Mouse (Mus musculus) urinary bladder, postnatal 25 days (tissue): Measurements from ENCODE around the gene Phgr1.

Source experiments
- DNase-seq: peaks from one replicate; pipeline ENCODE4 v3.0.0; 2022; ENCODE audit warnings: low spot score

Phgr1 gene

DNA sequence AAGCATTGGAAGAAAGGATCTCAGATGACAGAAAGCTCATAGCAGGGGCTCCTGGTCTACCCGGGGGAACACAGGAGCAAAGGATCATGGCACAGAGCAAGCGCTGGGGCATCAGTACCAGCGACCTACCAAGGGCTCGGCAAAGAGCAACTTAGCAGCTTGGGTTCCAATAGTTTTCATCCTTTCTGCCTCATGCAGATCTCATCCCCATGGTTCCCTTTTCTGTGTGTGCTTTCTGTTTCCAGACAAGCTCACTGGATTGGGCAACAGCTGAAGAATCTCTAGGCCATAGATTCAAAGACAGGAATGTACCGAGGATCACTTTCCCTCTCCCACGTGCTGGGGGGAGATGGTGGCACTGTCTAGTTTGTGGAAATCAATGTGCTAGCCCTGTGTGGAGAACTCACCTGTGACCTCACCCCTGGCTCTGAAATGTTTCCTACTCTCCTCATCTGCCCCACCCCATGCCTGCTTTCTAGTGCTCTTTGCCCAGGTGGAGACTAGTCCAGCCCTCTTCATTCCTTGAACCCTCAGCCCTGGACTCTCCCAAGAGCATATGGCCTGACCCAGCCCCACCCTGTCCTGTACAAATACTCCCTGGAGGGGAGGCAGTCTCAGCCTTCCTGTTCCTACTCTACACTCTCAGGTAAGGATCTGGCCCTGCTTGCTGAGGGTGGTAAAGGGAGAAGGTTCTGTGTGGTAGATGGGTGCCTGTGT lies at the start of gene Phgr1:
Gene Phgr1 (plus strand): TSS at position 612 of the 717 bp plus-strand sequence.
- DNase-seq, result no peak

DNA sequence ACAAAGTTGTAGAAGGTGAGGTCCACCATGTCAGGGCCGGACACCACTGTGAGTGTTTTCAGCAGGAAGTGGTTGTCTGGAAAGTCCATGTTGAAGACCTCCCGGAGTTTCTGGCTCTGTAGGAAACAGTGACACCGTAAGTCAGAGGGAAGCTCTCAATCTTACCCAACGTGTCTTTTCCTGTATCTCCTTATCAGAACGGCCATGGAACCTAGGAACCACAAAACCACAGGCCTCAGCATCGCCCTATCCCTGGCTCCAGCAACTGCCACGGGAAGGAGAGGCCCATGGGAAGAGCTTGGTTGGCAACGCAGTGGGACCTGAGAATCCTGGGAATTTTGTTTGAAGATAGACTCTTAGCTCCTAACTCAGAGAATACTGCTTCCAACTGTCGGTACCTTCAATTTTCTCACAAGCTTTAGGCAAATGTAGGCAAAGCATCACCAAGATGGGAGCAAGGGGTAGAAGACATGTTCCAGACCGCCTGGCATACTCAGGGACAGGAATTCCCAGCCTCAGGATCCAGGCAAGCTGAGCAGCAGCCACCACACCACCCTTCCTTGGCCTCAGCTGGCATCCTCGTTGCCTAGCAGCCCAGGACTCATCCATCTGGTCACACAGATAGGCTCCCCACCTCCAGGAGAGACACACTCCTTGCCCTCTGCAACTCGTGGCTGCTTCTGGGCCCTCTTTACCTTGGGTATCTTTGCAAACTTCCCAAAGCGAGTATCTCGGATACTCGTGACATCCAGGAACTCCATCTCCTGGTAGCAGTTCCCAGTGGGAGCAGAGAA lies 48.7 kb upstream of the Phgr1 start:
- no peak for DNase-seq

DNA sequence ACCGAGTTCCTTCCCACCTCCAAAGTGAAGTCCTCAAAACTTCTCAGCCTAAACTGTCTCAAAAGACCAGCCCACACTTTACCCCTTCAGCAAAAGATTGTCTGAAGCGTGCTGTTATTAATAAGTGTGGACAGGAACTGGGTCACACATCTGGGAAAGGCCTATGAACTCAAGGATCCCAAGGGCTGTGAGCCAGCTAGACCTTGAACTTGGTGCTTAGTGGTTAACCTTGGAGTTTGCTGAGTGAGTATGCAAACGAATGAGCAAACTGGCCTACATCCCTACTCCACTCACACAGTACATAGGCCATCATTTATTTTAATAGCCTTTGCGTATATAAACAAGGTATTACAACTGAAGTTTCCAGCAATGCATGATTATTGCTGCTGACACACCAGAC lies 47.1 kb upstream of the Phgr1 start:
- DNase-seq, result no peak

DNA sequence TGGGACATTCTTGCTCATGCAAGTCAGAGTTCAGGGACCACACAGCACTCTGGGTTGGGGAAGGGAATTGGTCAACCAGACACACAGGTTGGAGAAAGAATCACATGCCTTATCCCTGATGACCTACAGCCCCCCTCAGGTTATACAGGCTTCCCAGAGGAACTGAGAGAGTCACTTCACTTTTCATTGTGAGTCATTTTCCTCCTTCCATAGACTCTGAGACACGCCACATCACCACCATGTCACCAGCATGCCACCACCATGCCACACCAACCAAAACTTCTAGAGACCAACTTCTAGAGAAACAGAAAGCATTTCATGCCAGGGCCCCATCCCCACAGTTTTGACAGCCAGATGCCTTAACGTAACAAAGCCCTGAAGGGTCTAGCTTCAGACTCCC lies 45.7 kb upstream of the Phgr1 start:
- DNase-seq, result no peak

DNA sequence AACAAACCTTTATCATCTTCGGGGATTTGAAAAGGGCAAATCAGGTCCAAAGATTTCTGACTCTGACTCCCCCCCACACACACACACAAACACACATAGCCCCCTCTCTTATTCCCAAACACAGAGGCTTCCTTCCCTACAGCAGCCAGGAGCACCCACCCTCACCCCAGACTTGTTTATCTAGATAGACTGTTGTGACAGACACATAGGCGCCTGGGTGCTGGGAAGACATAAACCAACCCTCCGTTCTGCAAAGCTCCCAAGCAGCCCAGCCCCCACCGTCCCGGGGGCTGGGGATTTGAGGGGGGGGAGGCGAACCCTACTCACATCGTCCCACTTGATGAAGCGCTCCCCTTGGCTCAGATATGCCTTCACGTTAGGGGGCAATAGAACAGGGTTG lies 44.7 kb upstream of the Phgr1 start:
- DNase-seq, result no peak

DNA sequence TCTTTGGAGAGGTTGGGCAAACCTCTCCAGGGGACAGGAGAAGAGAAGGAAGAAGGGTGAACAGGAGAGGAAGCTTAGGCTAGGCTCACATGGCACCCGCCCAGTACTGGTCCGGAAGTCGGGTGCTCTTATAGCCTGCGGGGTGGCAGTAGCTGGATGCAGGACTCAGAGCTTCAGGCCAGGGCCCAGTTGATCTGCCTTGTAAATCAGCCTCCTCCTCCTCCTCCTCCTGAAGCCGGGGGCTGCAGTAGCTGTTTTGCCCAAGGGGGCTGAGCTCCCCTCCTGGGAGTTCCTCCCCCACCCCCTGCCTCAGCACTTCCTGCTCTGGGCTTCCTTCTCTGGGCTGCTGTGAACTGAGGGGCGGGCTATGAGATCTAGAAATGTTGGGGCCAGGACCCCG lies 44.2 kb upstream of the Phgr1 start, which contains the start of gene Plcb2:
Gene Plcb2 (minus strand): TSS at position 102 of the 400 bp plus-strand sequence.
- no peak for DNase-seq

- no peak for DNase-seq
Measured at GRCm38 (mm10) chr2:118729194-118729593, 43.4 kb upstream of the Phgr1 start.

- no peak for DNase-seq
Measured at GRCm38 (mm10) chr2:118729816-118730621, 42.5 kb upstream of the Phgr1 start.

DNA sequence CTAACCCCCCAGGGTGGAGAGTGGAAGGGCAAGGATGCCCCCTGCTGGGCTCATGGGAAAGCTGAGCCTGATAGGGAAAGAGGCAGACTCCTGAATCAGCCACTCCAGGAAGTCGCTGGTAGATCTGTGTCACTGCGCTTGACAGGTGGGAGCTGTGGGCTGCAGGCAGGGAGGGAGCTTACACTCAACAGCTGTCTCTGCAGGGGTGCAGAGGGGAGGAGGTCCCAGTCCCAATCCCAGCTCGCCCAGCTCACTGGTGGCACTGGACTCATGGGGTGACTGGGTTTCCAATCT lies 42.0 kb upstream of the Phgr1 start:
- peak; percentile 56 for DNase-seq

DNA sequence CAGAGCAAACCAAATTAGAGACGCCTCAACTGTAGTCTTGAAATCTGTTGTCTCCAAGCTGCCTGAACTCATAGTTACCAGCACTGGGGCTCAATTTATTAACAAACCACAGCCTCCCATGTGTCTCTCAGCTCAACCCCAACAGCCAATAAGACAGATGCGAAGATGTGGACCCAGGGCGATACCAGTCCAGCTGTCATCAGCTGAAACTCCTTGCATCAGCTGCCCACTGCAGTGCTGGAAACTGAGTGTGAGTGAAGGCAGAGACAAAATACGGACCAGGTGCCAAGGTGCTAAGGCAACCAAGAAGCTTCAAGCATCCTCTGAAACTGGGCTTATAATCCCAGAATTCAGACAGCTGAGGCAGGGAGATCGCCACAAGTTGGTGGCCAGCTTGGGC lies 40.6 kb upstream of the Phgr1 start:
- DNase-seq, result no peak

GRCm38 (mm10) chr2:118733341-118733740 lies 39.2 kb upstream of the Phgr1 start:
- DNase-seq, result no peak

DNA sequence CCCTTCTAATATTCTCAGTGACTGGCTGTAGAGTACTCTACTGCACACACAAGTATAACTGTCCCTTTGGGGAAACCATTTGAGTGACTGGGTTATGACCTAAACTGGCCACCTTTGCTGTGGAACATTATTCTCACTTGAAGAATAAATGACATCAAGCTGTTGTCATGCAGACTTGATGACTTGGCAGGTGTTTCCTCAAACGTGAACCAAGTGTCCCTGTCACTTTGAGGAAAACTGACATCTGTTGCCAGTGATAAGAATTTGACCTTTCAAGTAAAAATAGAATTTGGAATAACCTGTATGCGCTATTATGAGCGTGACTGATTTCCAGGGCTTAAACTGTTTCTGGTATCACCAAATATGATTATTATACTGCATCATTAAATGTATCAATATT lies 32.2 kb upstream of the Phgr1 start:
- DNase-seq, result no peak

DNA sequence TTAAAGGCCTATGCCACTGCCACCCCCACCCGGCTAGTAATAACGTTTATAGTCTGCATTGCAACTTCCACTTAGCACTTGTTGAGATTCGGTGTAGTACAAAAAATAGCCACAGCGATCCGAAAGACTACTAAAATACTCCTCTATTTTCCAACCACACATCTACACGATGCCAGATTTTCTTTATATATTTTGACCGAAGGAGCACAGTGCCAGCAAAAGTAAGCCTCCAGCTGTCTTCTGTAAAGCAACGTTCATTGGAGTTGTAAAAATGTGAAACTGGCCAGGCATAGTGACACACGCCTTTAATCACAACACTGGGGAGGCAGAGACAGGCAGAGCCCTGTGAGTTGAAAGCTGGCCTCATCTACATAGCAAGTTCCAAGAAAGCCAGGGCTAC lies 31.4 kb upstream of the Phgr1 start:
- DNase-seq, result no peak

DNA sequence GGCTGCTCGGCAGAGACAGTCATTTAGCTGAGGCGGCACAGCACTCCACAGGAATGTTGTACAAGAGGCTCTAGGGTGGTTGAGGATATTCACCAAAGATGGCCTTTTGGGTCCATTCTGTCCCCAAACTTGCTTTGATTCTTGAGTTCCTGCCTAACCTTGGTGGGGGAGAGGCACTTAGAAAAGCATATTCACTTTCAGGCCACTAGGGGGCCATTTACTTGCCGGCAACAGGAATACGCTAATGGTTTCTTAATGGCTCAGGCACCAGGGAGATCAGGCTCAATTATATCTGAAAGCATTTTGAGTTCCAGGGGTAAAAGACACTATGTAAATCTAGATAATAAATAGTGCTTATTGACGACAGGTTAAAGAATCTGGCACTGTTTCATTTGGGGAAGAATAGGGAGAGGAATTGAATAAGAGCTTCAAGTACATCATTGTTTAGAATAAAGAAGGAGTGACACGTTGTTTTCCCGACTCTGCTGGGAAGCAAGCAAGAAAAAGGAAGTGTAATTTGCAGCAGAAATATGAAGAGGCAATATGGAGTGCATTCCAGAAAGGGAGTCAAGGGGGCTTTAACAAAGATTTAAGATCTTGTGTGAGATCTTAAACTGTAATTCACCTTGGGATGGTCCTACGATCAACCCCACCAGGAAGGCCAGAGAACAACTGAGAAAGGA lies 29.2 kb upstream of the Phgr1 start:
- DNase-seq, result no peak

DNA sequence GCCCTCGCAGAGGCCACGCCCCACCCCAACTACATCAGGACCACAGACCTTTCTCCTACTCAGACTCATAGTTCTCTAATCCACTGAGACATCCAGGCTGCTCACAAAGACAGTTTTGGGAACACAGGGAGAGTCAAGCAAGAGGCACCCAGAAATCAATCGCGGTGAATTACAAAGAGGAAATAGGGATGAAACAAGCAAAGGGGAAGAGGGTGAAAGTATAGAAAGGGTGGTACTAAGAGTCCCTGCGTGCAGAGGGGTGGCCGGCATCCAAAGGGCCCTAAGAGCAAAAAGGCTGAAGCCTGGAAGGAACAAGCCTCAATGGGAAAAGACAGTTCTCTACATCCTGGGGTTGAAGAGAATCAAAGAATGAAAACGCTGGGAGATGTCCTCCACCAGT lies 27.9 kb upstream of the Phgr1 start:
- DNase-seq, result no peak

DNA sequence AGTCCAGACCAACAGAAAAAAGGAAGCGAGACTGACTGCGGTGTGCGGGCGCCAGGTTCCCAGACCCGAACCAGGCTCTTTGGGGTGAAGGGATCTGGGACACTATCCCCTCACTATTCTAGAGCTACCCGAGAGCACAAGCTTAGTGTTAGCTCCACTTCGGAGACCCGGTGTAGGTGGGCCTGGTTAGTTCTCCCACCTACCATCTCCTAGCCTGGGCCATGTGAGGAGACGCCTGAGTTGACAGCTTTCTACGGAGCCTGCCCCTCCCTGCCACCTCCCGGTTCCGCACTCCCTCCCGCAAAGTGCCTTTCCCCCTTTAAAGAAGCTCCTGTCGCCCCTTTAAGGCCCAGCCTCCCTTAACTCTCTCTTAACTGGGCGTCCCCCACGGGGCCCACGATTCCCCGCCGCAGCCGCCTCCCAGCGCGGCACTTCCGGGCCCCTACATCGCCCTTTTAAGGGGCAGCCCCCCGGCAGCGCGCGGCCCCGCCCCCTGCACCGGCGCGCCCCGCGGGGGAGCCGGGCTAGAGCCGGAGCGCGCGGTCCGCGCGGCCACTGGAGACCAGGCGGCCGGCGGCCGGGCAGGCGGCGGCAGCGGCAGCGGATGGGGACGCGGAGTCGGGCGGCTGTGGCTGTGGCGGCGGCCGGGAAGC lies 27.2 kb upstream of the Phgr1 start, which contains the start of gene Inafm2:
Gene Inafm2 (plus strand): TSS at position 527 of the 653 bp plus-strand sequence.
- DNase-seq, result peak; percentile 84

DNA sequence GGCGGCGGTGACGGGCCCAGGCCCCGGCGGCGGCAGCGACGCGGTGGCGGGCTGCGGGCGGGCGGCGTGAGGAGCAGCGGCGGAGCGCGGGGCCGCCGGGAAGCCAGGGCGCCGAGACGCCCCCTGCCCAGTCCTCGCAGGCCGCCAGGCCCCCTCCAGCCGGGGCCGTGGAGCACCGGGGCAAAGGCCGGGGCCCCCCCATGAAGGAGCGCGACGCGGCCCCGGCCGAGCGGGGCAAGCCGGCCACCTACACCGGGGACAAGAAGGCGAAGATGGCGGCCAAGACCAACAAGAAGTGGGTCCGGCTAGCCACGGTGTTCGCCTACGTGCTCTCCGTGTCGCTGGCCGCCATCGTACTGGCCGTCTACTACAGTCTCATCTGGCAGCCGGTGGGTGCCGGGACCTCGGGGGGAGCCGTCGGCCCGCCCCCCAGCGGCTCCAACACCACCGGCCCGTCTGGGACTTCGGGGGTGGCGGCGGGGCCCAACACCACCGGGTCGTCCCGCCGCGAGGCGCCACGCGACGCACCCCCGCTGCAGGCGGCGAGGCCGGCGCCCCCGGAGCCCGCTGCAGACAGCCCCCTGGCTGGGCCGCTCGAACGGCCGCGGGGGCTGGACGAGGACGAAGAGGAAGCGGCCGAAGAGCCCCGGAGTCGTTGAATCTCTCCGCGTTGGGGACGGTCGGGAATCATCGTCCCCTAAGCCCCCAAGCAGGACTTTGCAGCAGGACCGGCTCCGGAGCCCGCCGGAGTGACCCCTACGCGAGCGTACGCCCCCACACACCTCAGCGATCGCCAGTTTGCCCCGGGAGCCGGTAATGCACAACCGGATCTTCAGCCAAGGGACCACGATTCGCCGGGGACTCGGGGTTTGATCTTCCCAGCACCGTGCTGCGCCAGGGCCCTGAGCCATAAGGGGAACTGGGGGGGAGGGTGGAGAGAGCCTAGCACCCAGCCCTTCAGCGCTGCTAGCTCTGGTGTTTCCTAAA lies 26.4 kb upstream of the Phgr1 start:
- DNase-seq, result no peak

DNA sequence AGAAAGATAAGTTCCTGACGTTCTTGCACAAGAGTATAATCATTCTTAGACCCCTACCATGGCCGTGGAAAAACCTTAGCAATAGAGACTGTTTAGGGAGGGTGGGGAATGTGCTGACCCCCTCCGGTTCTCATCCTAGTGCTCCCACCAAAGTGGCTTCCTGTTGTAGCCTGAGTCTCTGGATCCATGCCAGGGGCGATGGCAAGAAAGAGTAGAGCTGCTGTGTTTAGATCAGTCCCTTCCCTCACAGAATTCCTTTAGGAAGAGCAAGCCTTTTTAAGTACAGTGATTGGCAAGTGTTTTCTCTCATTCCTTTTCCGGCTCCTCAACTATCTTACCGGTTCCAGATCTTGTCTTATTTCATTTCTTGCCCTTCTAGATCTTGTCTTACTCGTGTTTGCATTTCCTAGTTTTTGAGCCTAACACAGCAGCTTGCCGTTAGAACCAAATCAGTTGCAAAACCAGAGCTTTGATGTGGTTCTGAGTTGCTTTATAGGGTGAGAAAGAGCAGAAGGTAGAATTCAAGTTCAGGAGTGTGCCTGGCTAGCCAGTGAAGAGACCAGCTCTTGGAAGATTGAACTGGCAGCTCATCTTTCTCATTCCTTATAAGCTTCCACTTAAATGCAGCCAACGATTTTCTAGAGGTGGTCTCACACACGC lies 25.1 kb upstream of the Phgr1 start:
- DNase-seq, result peak; percentile 2

DNA sequence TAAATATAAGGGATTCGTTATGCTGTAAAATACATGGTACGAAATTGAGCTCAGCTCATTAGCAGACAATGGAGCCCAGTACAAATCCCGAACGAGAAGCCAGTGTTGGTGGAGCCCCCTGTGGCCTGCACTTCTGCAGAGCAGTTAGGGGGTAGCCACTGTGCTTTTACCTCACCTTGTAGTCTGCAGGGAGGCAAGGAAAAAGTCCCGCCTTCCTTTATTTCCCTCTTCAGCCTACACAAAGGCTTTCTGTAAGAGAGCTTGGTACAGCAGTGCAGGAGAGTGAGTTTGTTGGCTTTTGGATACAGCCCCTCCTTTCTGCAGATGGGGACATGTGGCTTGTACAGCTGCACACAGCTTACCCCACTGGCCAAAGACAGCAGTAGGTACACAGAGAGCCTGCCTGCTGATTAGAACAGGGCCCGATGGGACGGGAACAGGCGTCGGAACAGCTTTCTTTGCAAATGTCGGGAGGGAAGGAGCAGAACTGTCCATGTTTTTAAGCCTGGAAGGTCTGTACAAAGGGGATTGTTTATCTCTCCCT lies 23.2 kb upstream of the Phgr1 start:
- DNase-seq, result no peak

- no peak for DNase-seq
Measured at GRCm38 (mm10) chr2:118750476-118750875, 22.1 kb upstream of the Phgr1 start.
